Mouse (Mus musculus) neural tube, embryonic 14.5 days (tissue): ENCODE data around the gene Gfra1. TPM values are rescaled to one million over a fixed set of nuclear protein-coding genes. Genes with fewer than 3 reads are reported as not detected.
A peak's percentile ranks its signal among the peaks of the same experiment; 100 is the strongest.

Source experiments
- ATAC-seq: fragments of 200-750 bp; cut with Nextera tagmentation; 2 replicates; pipeline ENCODE4 v1.8.0; 2017; ENCODE audit warnings: low read depth, mild to moderate bottlenecking, moderate TSS enrichment, moderate library complexity
- H3K27ac ChIP-seq: fragments of 300-500 bp; sonication (generic); 2 replicates; pipeline ENCODE4 v1.5.1; 2014; ENCODE audit warnings: low read depth, mild to moderate bottlenecking, control low read depth, low read length, moderate library complexity, mixed read lengths
- H3K27me3 ChIP-seq: fragments of 300-500 bp; sonication (generic); 2 replicates; pipeline ENCODE4 v1.6.1; 2014; ENCODE audit warnings: low read length; ENCODE audit not compliant: control insufficient read depth, insufficient read depth
- H3K36me3 ChIP-seq: fragments of 300-500 bp; sonication (generic); 2 replicates; pipeline ENCODE4 v1.6.1; 2014; ENCODE audit warnings: low read length, mixed read lengths; ENCODE audit not compliant: control insufficient read depth, insufficient read depth
- H3K4me1 ChIP-seq: fragments of 300-500 bp; sonication (generic); 2 replicates; pipeline ENCODE4 v1.6.1; 2014; ENCODE audit warnings: low read length; ENCODE audit not compliant: control insufficient read depth, insufficient read depth
- H3K4me2 ChIP-seq: fragments of 300-500 bp; sonication (generic); 2 replicates; pipeline ENCODE4 v1.6.1; 2014; ENCODE audit warnings: mild to moderate bottlenecking, low read depth, low read length, control low read depth
- H3K4me3 ChIP-seq: fragments of 300-500 bp; sonication (generic); 2 replicates; pipeline ENCODE4 v1.5.1; 2014; ENCODE audit warnings: low read depth, low read length, control low read depth, mixed read lengths
- H3K9ac ChIP-seq: fragments of 300-500 bp; sonication (generic); replicated peaks from 2 replicates; pipeline ENCODE4 v1.6.1; 2014; ENCODE audit warnings: low read depth, mild to moderate bottlenecking, control low read depth, low read length, mixed read lengths
- H3K9me3 ChIP-seq: fragments of 300-500 bp; sonication (generic); 2 replicates; pipeline ENCODE4 v1.6.1; 2016; ENCODE audit warnings: low read length; ENCODE audit not compliant: control insufficient read depth
- WGBS: fragments of 180-500 bp; shearing (Covaris S2); extraction: QIAGEN DNeasy Blood & Tissue Kit; methylation state at CpG from one replicate; pipeline ENCODE4 v1.1.7; 2014; 5-methylcytosine and 5-hydroxymethylcytosine counted together
- polyA plus RNA-seq: library from polyadenylated mRNA; unstranded; fragments of >200 nt; fragmentation: Nextera tagmentation; extraction: Ambion mirVana; gene quantifications from 2 replicates; pipeline ENCODE4 v1.2.1, GENCODE M21; 2014

The Gfra1 gene
- polyA plus RNA-seq, 1 experiment from 2014 or later, result 67.8 TPM

- no peak for ATAC-seq
- Histone ChIP-seq H3K27me3 (no peaks in the 10 kb centered on the region), H3K4me3 (no peak overlapping the region), H3K9ac (no peak overlapping the region), H3K9me3 (no peaks in the 10 kb centered on the region), H3K27ac (no peak overlapping the region), H3K36me3 (no peaks in the 10 kb centered on the region), H3K4me2 (no peak overlapping the region), H3K4me1 (no peaks in the 10 kb centered on the region)
- 63% methylated on average over 2 of the region's 2 CpGs for WGBS
Measured at GRCm38 (mm10) chr19:58368513-58368912, 87.2 kb downstream of the Gfra1 start.

- H3K4me3 ChIP-seq, result no peak overlapping the region
- H3K27ac ChIP-seq, result no peak overlapping the region
- WGBS, result 55% methylated on average over 9 of the region's 9 CpGs
- H3K4me1 ChIP-seq, result no peaks in the 10 kb centered on the region
- no peak overlapping the region for H3K9ac ChIP-seq
- ATAC-seq, result no peak
- H3K9me3 ChIP-seq, result no peaks in the 10 kb centered on the region
- no peaks in the 10 kb centered on the region for H3K27me3 ChIP-seq
- no peak overlapping the region for H3K4me2 ChIP-seq
- H3K36me3 ChIP-seq, result no peaks in the 10 kb centered on the region
Measured at GRCm38 (mm10) chr19:58364688-58365087, 91.0 kb downstream of the Gfra1 start.

DNA sequence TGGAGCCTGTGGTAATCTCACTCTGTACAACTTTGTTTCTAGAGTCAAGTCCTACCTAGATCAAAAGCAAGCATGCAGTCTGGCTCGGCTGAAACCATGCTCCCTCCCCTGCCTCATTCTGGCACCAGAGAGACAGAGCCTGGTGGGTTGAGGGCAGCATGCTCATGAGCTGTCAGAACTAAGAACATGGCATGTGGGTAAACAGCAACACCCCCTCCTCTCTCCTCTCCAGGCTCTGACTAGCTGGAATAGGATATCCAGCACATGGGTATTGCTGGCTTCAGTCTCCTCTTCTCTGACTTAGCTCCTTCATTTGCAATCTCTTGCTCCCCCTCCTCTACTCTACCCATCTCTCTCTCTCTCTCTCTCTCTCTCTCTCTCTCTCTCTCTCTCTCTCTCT, 94.7 kb downstream of the Gfra1 start:
- Histone ChIP-seq H3K4me3 (no peak overlapping the region), H3K9ac (no peak overlapping the region), H3K9me3 (no peaks in the 10 kb centered on the region), H3K4me1 (no peaks in the 10 kb centered on the region), H3K4me2 (no peak overlapping the region), H3K27ac (no peak overlapping the region), H3K27me3 (no peaks in the 10 kb centered on the region), H3K36me3 (no peaks in the 10 kb centered on the region)
- 68% methylated on average over 1 of the region's 1 CpGs for WGBS
- ATAC-seq, result no peak

- Histone ChIP-seq H3K27me3 (no peaks in the 10 kb centered on the region), H3K36me3 (no peaks in the 10 kb centered on the region), H3K27ac (no peak overlapping the region), H3K4me1 (peaks cover 12% of the 10 kb centered on the region), H3K9ac (no peak overlapping the region), H3K4me2 (no peak overlapping the region), H3K9me3 (no peaks in the 10 kb centered on the region), H3K4me3 (no peak overlapping the region)
- no peak for ATAC-seq
- 88% methylated on average over 13 of the region's 13 CpGs for WGBS
Measured at GRCm38 (mm10) chr19:58358063-58358462, 97.6 kb downstream of the Gfra1 start.

- Histone ChIP-seq H3K27me3 (no peaks in the 10 kb centered on the region), H3K36me3 (no peaks in the 10 kb centered on the region), H3K27ac (peak overlapping the region; percentile 75), H3K4me3 (no peak overlapping the region), H3K4me2 (no peak overlapping the region), H3K9ac (no peak overlapping the region), H3K9me3 (no peaks in the 10 kb centered on the region), H3K4me1 (peaks cover 34% of the 10 kb centered on the region)
- no peak for ATAC-seq
- 25% methylated on average over 2 of the region's 2 CpGs for WGBS
Measured at GRCm38 (mm10) chr19:58353953-58354352, 101.8 kb downstream of the Gfra1 start.

- no peak overlapping the region for H3K4me3 ChIP-seq
- ATAC-seq, result no peak
- WGBS, result 30% methylated on average over 13 of the region's 13 CpGs
- H3K27ac ChIP-seq, result peak overlapping the region; percentile 75
- no peaks in the 10 kb centered on the region for H3K36me3 ChIP-seq
- no peak overlapping the region for H3K9ac ChIP-seq
- no peaks in the 10 kb centered on the region for H3K27me3 ChIP-seq
- H3K4me2 ChIP-seq, result no peak overlapping the region
- no peaks in the 10 kb centered on the region for H3K9me3 ChIP-seq
- H3K4me1 ChIP-seq, result peaks cover 37% of the 10 kb centered on the region
Measured at GRCm38 (mm10) chr19:58353260-58353870, 102.3 kb downstream of the Gfra1 start.

- WGBS, result 19% methylated on average over 5 of the region's 5 CpGs
- H3K4me2 ChIP-seq, result no peak overlapping the region
- H3K4me1 ChIP-seq, result peaks cover 45% of the 10 kb centered on the region
- ATAC-seq, result no peak
- H3K27me3 ChIP-seq, result no peaks in the 10 kb centered on the region
- H3K9me3 ChIP-seq, result no peaks in the 10 kb centered on the region
- H3K36me3 ChIP-seq, result no peaks in the 10 kb centered on the region
- no peak overlapping the region for H3K4me3 ChIP-seq
- H3K27ac ChIP-seq, result 0 out of 2 replicates have a peak overlapping the region, but pooled peaks have one; percentile 39
- H3K9ac ChIP-seq, result no peak overlapping the region
Measured at GRCm38 (mm10) chr19:58349890-58350408, 105.8 kb downstream of the Gfra1 start.

DNA sequence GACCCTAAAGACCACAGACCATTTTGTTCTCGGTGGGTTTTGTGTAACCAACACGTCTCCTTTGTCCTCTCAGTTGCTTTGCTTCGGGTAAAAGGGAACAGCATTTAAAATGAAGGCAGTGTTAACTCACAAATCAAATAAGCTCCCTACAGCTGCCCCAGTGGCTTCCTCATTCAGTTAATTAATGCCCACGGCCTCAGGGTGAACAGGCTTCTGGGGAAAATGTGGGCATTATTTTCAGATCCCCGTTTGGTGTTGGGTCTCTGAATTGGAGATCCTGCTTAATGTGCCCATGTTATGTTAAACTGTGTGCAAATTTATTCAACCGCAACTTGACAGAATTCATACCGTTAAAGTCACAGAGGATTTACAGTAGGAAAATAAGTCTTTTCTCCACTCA, 110.6 kb downstream of the Gfra1 start:
- no peak overlapping the region for H3K4me2 ChIP-seq
- H3K4me3 ChIP-seq, result no peak overlapping the region
- peaks cover 20% of the 10 kb centered on the region; the same call in 1 of the 2 replicates for H3K4me1 ChIP-seq
- H3K36me3 ChIP-seq, result no peaks in the 10 kb centered on the region
- no peaks in the 10 kb centered on the region for H3K27me3 ChIP-seq
- WGBS, result 25% methylated on average over 7 of the region's 7 CpGs
- H3K9ac ChIP-seq, result no peak overlapping the region
- H3K27ac ChIP-seq, result no peak overlapping the region; the same call in 1 of the 2 replicates
- no peak for ATAC-seq
- H3K9me3 ChIP-seq, result no peaks in the 10 kb centered on the region

DNA sequence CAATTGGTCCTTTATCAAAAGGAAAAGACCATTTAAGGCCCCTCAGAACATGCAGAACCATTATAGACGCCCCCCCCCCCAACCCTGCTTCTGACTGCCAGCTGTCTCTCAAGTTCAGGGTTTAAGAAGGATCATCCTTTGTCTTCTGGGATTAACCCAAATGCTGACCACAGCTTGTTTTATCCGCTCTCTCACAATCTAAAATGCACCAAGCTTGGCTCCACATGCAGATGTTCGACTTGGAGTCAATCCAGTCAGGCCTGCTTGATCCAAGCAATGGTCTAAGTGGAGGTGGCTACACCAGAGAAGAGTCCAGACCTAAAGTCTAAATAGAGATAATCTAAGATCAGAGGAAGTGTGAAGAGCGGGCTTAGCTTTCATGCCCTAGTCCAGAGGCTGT, 114.4 kb downstream of the Gfra1 start:
- no peak for ATAC-seq
- Histone ChIP-seq H3K27ac (no peak overlapping the region), H3K4me1 (peaks cover 13% of the 10 kb centered on the region; the same call in 1 of the 2 replicates), H3K4me3 (no peak overlapping the region), H3K4me2 (no peak overlapping the region), H3K27me3 (no peaks in the 10 kb centered on the region), H3K9ac (no peak overlapping the region), H3K36me3 (no peaks in the 10 kb centered on the region), H3K9me3 (no peaks in the 10 kb centered on the region)
- 88% methylated on average over 4 of the region's 4 CpGs for WGBS
